Mouse (Mus musculus): ENCODE measurements around the gene Pheta1.

Gene Pheta1

DNA sequence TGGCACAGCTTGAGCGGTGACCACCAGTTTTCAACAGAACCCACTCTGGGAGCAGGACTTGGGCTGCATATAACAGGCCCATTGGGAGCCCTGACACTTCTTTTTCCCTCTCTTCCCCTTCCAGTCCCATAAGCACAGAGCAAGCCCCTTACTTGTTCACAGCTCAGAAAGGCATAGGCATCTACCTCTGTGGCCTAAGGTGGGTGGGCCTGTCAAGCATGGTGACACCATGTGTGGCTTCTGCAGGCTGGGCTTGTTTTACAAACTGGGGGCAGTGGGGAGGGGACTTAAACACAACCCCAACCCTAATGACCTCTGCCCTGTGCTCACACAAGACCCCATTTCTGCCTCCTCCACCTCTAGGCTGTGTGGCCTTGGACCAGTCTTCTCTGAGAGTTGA, 25.1 kb upstream of the Pheta1 start:
- intact Hi-C loops (cut with DNase I): no loop called here

DNA sequence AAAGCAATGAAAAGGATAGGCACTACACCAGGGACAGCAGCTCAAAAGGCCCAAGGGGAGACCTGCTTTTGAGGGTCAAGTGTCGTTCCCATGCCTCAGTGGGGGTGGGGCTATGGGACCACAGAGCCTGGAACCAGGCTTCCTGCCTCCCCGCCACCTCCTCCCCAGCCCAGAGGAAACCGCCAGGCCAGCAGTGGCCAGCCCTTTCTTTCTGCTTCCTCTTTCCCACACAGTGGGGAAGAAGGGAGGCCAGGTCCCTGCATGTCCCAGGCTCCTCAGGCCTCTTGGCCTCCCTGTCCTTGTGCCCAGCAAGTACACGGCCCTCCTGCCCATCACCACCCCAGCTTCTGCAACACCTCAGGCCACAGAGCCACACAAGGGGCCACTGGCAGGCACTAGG, 24.7 kb upstream of the Pheta1 start:
- intact Hi-C loops (cut with DNase I): no loop called here

DNA sequence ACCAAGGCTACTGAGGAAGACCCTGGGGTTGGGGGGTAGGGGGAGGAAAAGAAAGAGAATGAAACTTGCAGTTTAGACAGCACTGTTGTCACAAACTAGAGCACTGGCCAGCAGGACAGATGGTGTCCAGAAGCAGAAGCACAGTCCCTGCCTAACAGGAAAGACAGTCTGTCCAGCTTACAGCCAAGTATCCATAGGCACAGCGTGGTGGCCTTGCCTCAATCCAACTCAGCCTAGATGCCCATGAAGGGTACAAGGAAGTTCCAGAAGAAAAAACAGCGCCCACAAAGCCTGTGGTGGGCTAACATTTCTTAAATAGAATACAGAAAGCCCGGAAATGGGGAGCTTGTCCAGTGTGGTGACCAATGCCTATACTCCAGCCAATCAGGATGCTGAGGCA, 23.2 kb upstream of the Pheta1 start:
- intact Hi-C loops (cut with DNase I): no loop called here

DNA sequence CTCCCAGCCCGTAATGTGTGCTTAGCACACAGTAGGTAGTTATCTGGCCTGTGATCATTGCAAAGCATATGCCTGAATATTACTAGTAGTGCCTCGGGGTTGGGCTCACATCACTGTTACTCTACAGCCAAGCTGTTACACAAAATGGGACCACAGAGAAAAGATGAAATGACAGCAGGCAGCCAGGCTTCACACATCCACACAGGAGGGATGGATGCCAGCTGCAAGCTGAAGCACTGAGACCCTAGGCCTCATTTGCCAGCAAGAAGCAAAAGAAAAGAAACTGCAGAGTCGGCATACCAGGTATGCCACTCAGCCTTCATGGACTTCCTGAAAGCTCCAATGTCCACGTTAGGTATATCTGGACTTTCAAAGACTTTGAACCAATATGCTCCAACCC, 20.9 kb upstream of the Pheta1 start:
- intact Hi-C loops (cut with DNase I): no loop called here

DNA sequence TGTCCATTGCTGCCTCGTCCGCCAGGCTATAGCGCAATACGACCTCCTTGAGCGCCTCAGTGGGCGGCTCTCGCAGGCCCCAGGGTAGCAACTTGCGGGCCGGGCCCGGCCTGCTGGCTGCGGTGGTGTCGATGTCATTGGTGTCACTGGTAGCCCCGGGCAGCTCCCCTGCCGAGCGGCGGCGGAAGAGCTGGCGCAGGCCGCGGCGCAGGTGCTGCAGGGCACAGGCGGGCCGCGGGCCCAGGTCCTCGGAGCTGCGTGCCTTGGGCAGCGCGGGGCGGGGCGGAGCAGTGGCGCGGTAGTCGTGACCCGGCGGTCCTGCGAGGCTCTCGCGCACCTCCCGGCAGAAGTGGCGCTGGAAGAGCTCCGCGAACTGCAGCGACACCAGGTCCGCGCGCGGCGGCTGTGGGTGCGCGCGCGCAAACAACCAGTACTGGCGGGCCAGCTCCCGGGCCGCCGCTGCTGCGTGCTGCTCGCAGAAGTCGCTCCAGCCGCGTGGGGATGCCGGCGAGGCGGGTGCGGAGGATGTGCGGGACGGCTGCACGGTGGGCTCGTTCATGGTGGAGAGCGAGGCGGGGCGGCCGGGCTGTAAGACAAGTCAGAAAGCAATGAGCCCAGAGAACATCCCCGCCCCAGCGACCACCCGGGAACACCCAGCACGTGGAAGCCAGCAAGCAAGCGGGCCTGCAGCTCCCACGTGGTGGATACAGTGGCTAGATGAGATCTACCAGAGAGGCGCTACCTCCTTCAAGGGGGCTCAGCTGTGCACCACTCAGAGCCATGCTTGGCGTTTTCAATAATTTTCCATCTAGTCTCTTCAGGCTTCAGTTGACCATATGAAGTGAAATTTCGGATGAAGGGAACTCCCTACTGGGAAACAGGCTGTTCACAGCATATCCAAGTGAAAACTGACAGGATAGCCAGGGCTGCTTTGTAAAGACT, 20.0 kb upstream of the Pheta1 start:
- intact Hi-C loops (cut with DNase I): no loop called here

GRCm38 (mm10) chr5:121831002-121831601, 17.7 kb upstream of the Pheta1 start:
- intact Hi-C loops (cut with DNase I): no loop called here

- intact Hi-C loops (cut with DNase I): no loop called here
Observed at GRCm38 (mm10) chr5:121832376-121833155, 16.2 kb upstream of the Pheta1 start.

- intact Hi-C loops (cut with DNase I): no loop called here
Observed at GRCm38 (mm10) chr5:121833159-121833558, 15.6 kb upstream of the Pheta1 start.

DNA sequence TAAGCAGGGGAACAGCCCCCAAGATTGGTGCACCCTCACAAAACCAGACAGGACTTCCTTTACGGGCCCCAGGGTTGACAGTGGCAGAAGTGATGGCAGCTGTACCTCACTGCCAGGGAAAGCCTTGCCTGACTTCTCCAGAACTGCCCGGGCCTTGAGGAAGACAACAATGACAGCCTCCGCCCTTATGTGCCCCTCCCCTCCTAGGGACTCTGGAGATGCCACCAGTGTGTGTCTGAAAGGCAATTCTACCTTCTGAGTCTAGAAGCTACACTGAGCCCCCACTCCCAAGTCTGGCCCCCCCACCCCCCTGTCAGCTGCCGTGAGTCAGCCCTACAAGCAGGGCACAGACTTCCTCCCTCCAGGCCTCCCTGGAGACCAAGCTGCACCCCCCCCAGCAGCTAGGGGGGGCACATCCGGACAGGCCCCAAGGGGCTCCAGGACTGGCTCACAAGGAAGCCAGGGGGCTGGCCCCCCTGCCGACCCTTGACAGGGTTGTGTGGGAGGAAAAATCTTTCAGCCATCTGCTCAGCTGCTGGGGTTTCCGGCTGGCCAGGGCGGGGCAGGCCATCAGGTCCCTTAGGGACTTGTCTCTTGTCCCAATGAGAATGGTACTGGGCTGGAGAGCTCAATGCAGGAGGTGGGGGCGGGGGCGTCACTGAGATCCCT, 15.1 kb upstream of the Pheta1 start:
- intact Hi-C loops (cut with DNase I): no loop called here

DNA sequence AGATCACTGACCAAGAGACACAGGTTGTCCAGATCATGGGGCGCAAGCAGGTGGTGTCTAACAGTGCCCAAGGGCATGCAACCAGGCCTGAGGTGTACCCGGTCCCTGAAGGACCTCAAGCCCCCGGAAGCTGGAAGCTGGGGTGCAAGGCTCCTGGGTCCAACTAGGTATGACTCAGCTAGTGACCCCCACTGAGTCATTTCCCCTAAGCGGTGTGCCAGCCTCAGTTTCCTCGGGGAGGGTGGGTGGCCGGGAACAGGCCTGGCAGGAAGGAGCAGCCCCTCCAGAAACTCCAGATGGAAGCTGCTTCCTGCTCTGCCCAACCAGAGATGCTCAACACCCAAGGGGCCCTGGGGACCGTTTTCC, 14.6 kb upstream of the Pheta1 start:
- intact Hi-C loops (cut with DNase I): no loop called here

- intact Hi-C loops (cut with DNase I): no loop called here
Observed at GRCm38 (mm10) chr5:121834991-121835747, 13.6 kb upstream of the Pheta1 start.

DNA sequence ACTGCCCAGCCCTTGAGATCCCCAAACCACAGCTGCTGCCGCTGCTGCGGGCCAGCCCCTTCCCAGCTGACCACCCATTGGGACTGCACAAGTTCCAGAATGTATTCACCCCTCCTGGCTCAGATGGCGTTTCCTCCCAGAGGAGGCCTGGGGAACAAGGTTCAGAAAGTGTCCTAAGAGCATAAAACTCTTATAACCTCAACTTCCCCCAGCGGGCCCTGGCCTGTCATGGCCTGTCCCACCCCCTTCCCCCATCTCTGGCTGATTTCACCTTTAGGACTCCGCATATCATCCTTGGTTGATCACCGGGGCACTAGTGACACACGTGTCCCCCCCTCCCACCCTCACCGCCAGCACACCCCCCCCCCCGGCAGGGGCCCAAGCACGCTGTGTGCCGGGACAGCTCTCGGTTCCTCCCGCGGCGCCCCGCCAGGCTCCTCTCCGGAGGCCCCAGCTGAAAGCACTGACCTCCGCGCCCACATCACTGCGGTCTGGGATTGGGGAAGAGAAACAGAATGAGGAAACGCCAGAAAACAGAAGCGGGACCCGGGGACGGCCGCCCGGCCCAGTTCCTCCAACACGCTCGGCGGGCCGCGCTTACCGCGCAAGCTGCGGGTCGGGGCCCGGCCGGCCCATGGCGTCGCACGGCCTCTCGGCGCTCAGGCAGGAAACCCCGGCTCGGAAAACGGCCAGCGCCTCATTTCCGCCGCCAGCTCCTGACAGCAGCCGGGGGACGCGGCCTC, 12.7 kb upstream of the Pheta1 start:
- intact Hi-C loops (cut with DNase I): no loop called here

DNA sequence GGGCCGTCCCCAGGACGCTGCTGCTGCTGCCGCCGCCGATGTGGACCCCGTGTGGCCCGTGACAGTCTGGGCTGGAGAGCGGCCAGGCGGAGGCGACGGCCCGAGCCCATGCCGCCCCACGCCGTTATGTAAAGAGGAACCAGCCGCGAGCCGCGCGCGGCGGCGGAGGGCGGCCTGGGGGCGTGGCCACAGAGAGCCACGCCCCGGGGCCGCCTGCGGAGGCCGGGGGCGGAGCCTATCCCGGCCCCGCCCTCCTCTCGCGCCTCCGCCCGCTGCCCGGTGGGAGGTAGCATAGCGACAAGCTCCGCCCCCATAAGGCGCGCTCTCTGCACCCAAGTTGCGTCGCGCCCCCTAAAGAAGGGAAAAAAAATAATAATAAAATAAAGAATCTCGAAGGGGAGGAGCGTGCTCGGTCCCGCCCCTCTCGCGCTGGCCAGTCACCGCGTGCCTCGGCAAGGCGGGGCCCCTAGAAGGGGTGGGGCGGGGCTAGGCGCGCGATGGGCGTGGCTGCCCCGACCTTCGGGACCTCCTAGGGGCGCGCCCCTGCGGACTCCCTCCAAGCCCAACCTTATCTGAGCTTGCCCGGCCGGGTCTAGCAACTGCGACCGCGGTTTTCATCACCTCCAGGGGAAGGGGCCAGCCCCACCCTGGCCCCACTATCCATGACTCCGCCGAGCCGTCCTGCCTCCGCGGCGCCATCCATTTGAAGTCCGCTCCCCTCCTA, 11.9 kb upstream of the Pheta1 start:
- intact Hi-C loops (cut with DNase I): no loop called here

DNA sequence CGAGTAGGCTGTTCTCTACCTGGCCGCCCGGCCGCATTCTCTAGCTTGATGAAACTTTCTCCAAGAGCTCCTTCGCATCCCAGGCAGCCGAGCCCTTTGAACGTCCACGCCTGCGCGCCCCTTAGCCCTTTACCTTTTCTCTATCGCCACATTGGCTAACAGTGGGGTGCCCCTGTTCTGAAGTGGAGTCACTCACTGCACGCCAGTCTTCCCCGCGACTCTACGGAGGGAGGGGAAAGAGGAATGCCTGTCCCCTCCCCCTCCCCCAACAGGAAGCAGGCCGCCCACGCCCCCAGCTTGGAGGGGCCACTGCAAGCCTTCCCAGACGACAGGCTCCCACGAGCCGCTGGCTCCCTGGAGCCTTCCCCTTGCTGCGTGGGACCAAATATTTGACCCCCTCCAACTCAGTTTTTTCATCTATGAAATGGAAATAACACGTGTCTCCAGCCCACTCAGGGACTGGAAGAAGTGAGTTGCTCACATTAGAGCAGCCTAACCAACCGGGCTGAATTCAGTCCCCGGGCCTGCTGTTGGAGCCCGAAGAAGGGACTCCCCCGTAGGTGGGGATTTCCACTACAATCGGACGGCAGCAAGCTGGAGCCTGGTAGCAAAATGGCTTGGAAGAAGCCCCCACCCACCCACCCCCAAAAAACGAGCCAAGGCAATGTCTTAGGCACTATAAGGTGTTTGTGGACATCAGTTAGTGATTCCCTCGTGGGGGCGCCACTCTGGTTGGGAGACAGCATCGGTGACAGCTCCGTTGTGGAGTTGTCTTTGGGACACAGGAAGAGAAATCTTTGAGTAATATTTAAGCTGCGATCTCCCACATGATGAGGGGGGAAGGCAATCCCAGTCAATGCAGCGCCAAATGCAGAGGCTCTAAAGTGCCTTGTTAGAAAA, 11.1 kb upstream of the Pheta1 start, which contains the start of gene Sh2b3:
Gene Sh2b3, minus strand, starts transcription at position 206 of the 900 bp plus-strand sequence.
- intact Hi-C loops (cut with DNase I): no loop called here

GRCm38 (mm10) chr5:121838341-121839127, 10.2 kb upstream of the Pheta1 start:
- intact Hi-C loops (cut with DNase I): no loop called here

GRCm38 (mm10) chr5:121839128-121839473, 9.7 kb upstream of the Pheta1 start:
- intact Hi-C loops (cut with DNase I): no loop called here

DNA sequence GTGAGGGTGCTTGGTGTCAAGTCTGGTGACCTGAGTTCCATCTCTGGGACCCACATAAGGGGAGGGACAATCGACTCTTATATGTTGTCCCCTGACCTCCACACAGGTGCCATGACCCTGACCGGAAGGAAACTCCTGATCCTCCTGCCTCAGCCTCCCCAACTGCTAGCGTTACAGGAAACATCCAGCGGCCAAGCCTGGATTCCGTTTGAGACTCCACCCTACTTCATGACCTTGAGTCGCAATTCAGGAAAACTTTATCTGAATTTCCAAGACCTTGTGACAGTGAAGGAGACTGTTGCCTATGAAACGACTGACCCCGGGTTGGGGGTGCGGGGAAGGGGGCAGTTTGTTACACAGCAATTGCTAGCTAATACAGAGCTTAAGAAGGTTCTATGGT, 7.3 kb upstream of the Pheta1 start:
- intact Hi-C loops (cut with DNase I): loop anchor here (10.0 kb wide), 1 partner anchor 47 kb away; no protein-coding TSS in a partner anchor
